Mouse (Mus musculus) olfactory bulb, adult 2 months (tissue): ENCODE data around the gene Crcp.

Experiments used
- CTCF ChIP-seq: fragments of 200-500 bp; IDR thresholded peaks from 2 replicates; pipeline ENCODE4 v1.5.1; 2012; ENCODE audit warnings: low read depth, mild to moderate bottlenecking, low read length, moderate library complexity; ENCODE audit not compliant: insufficient read depth
- POLR2A ChIP-seq: fragments of 200-500 bp; IDR thresholded peaks from 2 replicates; pipeline ENCODE4 v1.6.1; 2012; ENCODE audit warnings: mild to moderate bottlenecking, low read depth, low read length, moderate library complexity; ENCODE audit not compliant: insufficient read depth

GRCm38 (mm10) chr5:130060329-130060665, 31.2 kb downstream of the Crcp start:
- TF ChIP-seq CTCF: no peak
- no peak for TF ChIP-seq POLR2A
